Mouse (Mus musculus) cerebral cortex, adult 2 months (tissue): ENCODE data around the gene Ccdc92.

Experiments
- WGBS: fragments of 180-500 bp; shearing (Covaris S2); methylation state at CpG from one replicate; pipeline ENCODE4 v1.1.7; 2018; 5-methylcytosine and 5-hydroxymethylcytosine counted together

Ccdc92 gene

GRCm38 (mm10) chr5:124862013-124862866, at the start of gene Ccdc92, which contains the start of gene Zfp664:
Gene Ccdc92 (minus strand): TSS chr5:124862424.
Gene Zfp664 (plus strand): TSS chr5:124862691.
- under 1% methylated on average over 86 of the region's 103 CpGs for WGBS

GRCm38 (mm10) chr5:124908860-124909259, 46.6 kb upstream of the Ccdc92 start:
- 24% methylated on average over 5 of the region's 5 CpGs for WGBS

GRCm38 (mm10) chr5:124906890-124907289, 44.7 kb upstream of the Ccdc92 start:
- 73% methylated on average over 13 of the region's 13 CpGs for WGBS

- WGBS: 95% methylated on average over 4 of the region's 4 CpGs
These were observed 41.6 kb upstream of the Ccdc92 start for GRCm38 (mm10) chr5:124903852-124904251.

- 52% methylated on average over 10 of the region's 10 CpGs for WGBS
These were observed 40.0 kb upstream of the Ccdc92 start for GRCm38 (mm10) chr5:124902195-124902594.

- 28% methylated on average over 6 of the region's 6 CpGs for WGBS
These were observed 39.5 kb upstream of the Ccdc92 start for GRCm38 (mm10) chr5:124901675-124902074.

GRCm38 (mm10) chr5:124900738-124901490, 38.7 kb upstream of the Ccdc92 start:
- 64% methylated on average over 19 of the region's 19 CpGs for WGBS

- 10% methylated on average over 20 of the region's 20 CpGs for WGBS
These were observed 37.9 kb upstream of the Ccdc92 start for GRCm38 (mm10) chr5:124899945-124900631.

- WGBS: 75% methylated on average over 6 of the region's 8 CpGs
These were observed 33.9 kb upstream of the Ccdc92 start for GRCm38 (mm10) chr5:124896135-124896534.

GRCm38 (mm10) chr5:124891921-124892370, 29.7 kb upstream of the Ccdc92 start:
- WGBS: 79% methylated on average over 3 of the region's 3 CpGs

GRCm38 (mm10) chr5:124888661-124889060, 26.4 kb upstream of the Ccdc92 start:
- 98% methylated on average over 8 of the region's 8 CpGs for WGBS

GRCm38 (mm10) chr5:124883877-124884276, 21.7 kb upstream of the Ccdc92 start:
- WGBS: 33% methylated on average over 6 of the region's 6 CpGs

- 60% methylated on average over 6 of the region's 6 CpGs for WGBS
These were observed 17.6 kb upstream of the Ccdc92 start for GRCm38 (mm10) chr5:124879801-124880200.

GRCm38 (mm10) chr5:124879251-124879650, 17.0 kb upstream of the Ccdc92 start:
- WGBS: 71% methylated on average over 4 of the region's 4 CpGs

GRCm38 (mm10) chr5:124873890-124874601, 11.8 kb upstream of the Ccdc92 start:
- 60% methylated on average over 6 of the region's 6 CpGs for WGBS

GRCm38 (mm10) chr5:124873096-124873495, 10.9 kb upstream of the Ccdc92 start:
- WGBS: 81% methylated on average over 3 of the region's 3 CpGs

- 56% methylated on average over 2 of the region's 2 CpGs for WGBS
These were observed 9.8 kb upstream of the Ccdc92 start for GRCm38 (mm10) chr5:124872033-124872432.

GRCm38 (mm10) chr5:124868981-124869380, 6.8 kb upstream of the Ccdc92 start:
- WGBS: 18% methylated on average over 4 of the region's 4 CpGs

GRCm38 (mm10) chr5:124862871-124863741, 882 bp upstream of the Ccdc92 start:
- WGBS: under 1% methylated on average over 88 of the region's 88 CpGs

- WGBS: 1% methylated on average over 33 of the region's 33 CpGs
These were observed 761 bp downstream of the Ccdc92 start for GRCm38 (mm10) chr5:124861463-124861862.
